In the genomic region with DNA sequence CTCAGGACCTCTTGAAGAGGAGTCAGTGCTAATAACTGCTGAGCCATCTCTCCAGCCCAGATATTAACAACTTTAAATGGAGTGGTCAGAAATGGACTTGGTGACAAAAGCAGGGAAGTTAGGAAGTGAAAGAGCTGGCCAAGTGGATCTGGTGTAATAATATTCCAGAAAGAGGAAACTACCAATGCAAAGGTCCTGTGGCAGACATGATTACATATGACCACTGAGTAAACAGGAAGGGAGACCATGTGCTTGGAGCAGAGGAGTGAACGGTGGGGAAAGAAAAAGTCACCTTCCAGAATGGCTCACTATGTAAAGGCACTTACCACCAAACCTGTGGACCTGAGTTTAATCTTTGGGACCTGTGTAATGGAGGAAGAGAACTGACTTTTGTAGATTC, we compare ENCODE assay signal across 17 mouse cellular contexts. TPM values are rescaled to one million over a fixed set of nuclear protein-coding genes. Genes with fewer than 3 reads are reported as not detected.
"Had no signal": no experiment of that assay in that cellular context is flagged by ENCODE, and none has a peak within 500 bp of the region (broad histone marks: within the 10 kb centered on the region; RNA-seq: fewer than 3 reads in every experiment).

No protein-coding gene starts in this region.

- H3K4me2 ChIP-seq: lung, embryonic 14.5 days; midbrain, embryonic 12.5 days; neural tube, embryonic 12.5 days; stomach, embryonic 15.5 days had no signal

- H3K27me3 ChIP-seq: neural tube, embryonic 12.5 days; stomach, embryonic 15.5 days had no signal

- DNase-seq: lung, adult 18-20 months; lung, embryonic 14.5 days; lung, postnatal 10 days; lung, postnatal 4 days; midbrain, embryonic 14.5 days; right cerebral cortex, postnatal 14 days; thymus, adult 2 months; thymus, postnatal 25 days; thymus, postnatal 4 days had no signal

- H3K4me3 ChIP-seq: midbrain, embryonic 10.5 days; midbrain, embryonic 12.5 days; neural tube, embryonic 12.5 days; stomach, embryonic 15.5 days had no signal

- ATAC-seq: midbrain, embryonic 16.5 days had no signal

- H3K4me1 ChIP-seq: midbrain, embryonic 10.5 days; midbrain, embryonic 12.5 days; neural tube, embryonic 12.5 days; stomach, embryonic 15.5 days had no signal

- H3K36me3 ChIP-seq: midbrain, embryonic 10.5 days; midbrain, embryonic 12.5 days; neural tube, embryonic 12.5 days; stomach, embryonic 15.5 days had no signal

- H3K9ac ChIP-seq: liver, embryonic 14.5 days; lung, embryonic 14.5 days; midbrain, embryonic 12.5 days; neural tube, embryonic 12.5 days; stomach, embryonic 15.5 days had no signal

- H3K9me3 ChIP-seq: midbrain, embryonic 10.5 days; midbrain, embryonic 12.5 days; neural tube, embryonic 12.5 days; stomach, embryonic 15.5 days had no signal

- H3K27ac ChIP-seq: liver, embryonic 14.5 days; midbrain, embryonic 10.5 days; midbrain, embryonic 12.5 days; neural tube, embryonic 12.5 days; stomach, embryonic 15.5 days; stomach, postnatal 0 days had no signal

RNA-seq across cellular contexts. Expression of a gene that starts 17.6 kb away (rescaled TPM):
- total RNA-seq: neutrophil, adult 5-6 weeks had no signal
